Mouse (Mus musculus) hindbrain, embryonic 12.5 days (tissue): ENCODE results near the gene Ppp2r5a. TPM values are rescaled to one million over a fixed set of nuclear protein-coding genes. Genes with fewer than 3 reads are reported as not detected.
"Not testable (repeated sequence)": the region's sequence is repeated elsewhere in the genome, so short reads cannot be mapped to it uniquely, and the experiment has no call there.

Experiments used
- ATAC-seq: fragments of 200-750 bp; cut with Nextera tagmentation; 2 replicates; pipeline ENCODE4 v1.8.0; 2017; ENCODE audit warnings: moderate TSS enrichment; ENCODE audit not compliant: low FRiP score
- H3K27ac ChIP-seq: fragments of 300-500 bp; sonication (generic); 2 replicates; pipeline ENCODE4 v1.5.1; 2016; ENCODE audit warnings: mild to moderate bottlenecking
- H3K27me3 ChIP-seq: fragments of 300-500 bp; sonication (generic); 2 replicates; pipeline ENCODE4 v1.6.1; 2016; ENCODE audit warnings: mild to moderate bottlenecking
- H3K36me3 ChIP-seq: fragments of 300-500 bp; sonication (generic); 2 replicates; pipeline ENCODE4 v1.6.1; 2016; ENCODE audit warnings: mild to moderate bottlenecking
- H3K4me1 ChIP-seq: fragments of 300-500 bp; sonication (generic); 2 replicates; pipeline ENCODE4 v1.6.1; 2016
- H3K4me2 ChIP-seq: fragments of 300-500 bp; sonication (generic); replicated peaks from 2 replicates; pipeline ENCODE4 v1.6.1; 2016; ENCODE audit warnings: mild to moderate bottlenecking
- H3K4me3 ChIP-seq: fragments of 300-500 bp; sonication (generic); 2 replicates; pipeline ENCODE4 v1.5.1; 2016; ENCODE audit warnings: mild to moderate bottlenecking
- H3K9ac ChIP-seq: fragments of 300-500 bp; sonication (generic); 2 replicates; pipeline ENCODE4 v1.6.1; 2016; ENCODE audit warnings: mild to moderate bottlenecking, moderate library complexity
- H3K9me3 ChIP-seq: fragments of 300-500 bp; sonication (generic); replicated peaks from 2 replicates; pipeline ENCODE4 v1.6.1; 2016; ENCODE audit warnings: mild to moderate bottlenecking
- WGBS: fragments of 180-500 bp; shearing (Covaris S2); methylation state at CpG from one replicate; pipeline ENCODE4 v1.1.7; 2016; 5-methylcytosine and 5-hydroxymethylcytosine counted together
- polyA plus RNA-seq: library from polyadenylated mRNA; unstranded; fragments of >200 nt; fragmentation: Nextera tagmentation; extraction: Ambion mirVana; gene quantifications from 2 replicates; pipeline ENCODE4 v1.2.1, GENCODE M21; 2016

The Ppp2r5a gene
- polyA plus RNA-seq, 1 experiment from 2014 or later: 14.9 TPM

DNA sequence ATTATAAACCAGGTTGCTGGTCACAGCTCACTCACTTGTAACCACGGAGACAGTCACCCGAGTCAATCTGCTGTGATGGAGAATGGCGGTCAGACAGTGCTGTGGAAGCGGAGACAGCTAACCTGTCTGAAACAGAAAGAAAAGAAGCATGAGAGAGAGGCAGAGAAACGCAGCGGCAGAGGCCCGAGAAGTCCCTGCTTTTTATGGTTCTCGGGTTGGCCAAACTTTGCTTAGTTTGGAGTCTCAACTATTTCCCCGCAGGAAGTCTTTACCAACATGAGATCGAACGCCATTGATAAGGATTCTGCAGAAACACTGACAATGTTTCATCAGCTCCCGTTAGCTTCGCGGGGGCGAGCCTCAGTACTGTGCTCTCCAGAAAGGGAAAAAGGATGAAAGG, 29.0 kb upstream of the Ppp2r5a start:
- H3K27me3 ChIP-seq: no peaks in the 10 kb centered on the region
- 82% methylated on average over 15 of the region's 15 CpGs for WGBS
- H3K9ac ChIP-seq: no peak overlapping the region
- no peak for ATAC-seq
- H3K36me3 ChIP-seq: no peaks in the 10 kb centered on the region
- no peak overlapping the region for H3K4me3 ChIP-seq
- no peak overlapping the region for H3K27ac ChIP-seq
- H3K9me3 ChIP-seq: no peaks in the 10 kb centered on the region
- no peak overlapping the region for H3K4me2 ChIP-seq
- peaks cover 9% of the 10 kb centered on the region for H3K4me1 ChIP-seq

DNA sequence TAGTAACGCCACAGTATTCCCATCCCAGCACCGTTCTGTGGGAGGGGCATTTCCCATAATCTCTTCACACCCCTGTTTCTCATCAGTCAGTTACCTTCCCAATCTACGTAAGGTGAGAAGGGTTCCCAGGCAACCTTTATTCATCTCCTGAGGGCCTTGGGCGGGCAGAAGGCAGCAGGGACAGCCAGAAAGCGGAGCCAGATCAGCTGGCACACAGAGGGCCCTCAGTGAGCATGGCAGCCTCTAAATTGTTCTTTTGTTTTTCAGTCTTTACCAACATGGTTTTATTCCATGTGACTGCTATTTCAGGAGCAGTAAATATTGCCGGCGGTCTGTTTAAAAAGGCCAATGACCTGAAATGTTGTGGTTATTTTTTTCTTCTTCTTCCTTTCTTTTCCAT, 27.0 kb upstream of the Ppp2r5a start:
- Histone ChIP-seq H3K27me3 (no peaks in the 10 kb centered on the region), H3K9me3 (no peaks in the 10 kb centered on the region), H3K27ac (no peak overlapping the region), H3K4me3 (no peak overlapping the region), H3K4me2 (no peak overlapping the region), H3K36me3 (no peaks in the 10 kb centered on the region), H3K4me1 (no peaks in the 10 kb centered on the region), H3K9ac (no peak overlapping the region)
- WGBS: 76% methylated on average over 7 of the region's 7 CpGs
- ATAC-seq: no peak

DNA sequence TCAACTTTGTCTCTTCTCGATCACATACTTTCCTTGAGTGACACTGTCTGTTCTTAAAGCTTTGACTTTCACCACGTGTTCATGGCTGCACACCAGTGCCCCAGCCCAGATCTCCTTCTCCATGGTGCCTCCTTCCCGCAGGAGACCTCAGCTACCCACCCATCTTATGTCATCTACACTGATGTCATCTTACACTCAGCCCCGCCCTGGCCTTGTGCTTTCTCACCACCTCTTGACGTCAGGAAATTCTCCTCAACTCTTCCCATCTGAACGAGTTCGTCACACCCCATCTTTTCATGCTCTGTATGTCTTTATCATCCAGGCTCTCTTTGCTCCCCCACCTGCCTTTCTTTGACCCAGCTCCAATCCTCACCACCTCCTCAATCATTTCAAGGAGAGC, 22.8 kb upstream of the Ppp2r5a start:
- Histone ChIP-seq H3K9me3 (no peaks in the 10 kb centered on the region), H3K4me2 (no peak overlapping the region), H3K4me3 (no peak overlapping the region), H3K9ac (no peak overlapping the region), H3K36me3 (no peaks in the 10 kb centered on the region), H3K27me3 (no peaks in the 10 kb centered on the region), H3K4me1 (no peaks in the 10 kb centered on the region), H3K27ac (no peak overlapping the region)
- WGBS: 76% methylated on average over 7 of the region's 7 CpGs
- no peak for ATAC-seq

DNA sequence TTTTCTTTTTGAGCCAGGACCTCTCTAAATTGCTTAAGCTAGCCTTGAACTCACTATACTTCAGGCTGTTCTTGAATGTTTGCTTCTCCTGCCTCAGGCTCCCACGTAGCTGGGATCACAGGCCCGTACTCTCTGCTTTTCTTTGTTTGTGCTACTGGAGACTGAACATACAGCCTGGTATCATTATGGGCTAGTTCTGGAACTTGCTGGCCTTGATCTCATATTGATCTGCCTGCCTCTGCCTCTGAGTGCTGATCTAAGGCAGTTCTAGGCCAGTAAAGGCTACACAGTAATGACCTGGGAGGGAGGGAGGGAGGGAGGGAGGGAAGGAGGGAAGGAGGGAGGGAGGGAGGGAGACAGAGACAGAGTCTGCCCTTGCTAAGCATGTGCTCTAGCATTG, 20.1 kb upstream of the Ppp2r5a start:
- WGBS: 74% methylated on average over 2 of the region's 2 CpGs
- no peak for ATAC-seq

DNA sequence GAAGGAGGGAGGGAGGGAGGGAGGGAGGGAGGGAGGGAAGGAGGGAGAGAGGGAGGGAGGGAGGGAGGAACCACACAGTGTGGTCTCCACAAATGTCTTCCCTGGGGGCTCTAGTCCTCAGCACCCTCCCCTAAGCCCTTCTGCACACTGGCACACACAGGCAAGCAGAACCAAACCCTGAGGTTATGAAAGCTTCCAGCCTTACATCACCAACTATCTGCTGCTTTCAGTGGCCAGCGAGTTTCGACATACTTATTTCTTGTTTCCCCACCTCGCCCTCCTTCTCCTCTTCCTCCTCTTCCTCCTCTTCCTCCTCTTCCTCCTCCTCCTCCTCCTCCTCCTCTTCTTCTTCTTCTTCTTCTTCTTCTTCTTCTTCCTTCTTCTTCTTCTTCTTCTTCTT, 19.6 kb upstream of the Ppp2r5a start:
- not testable (repeated sequence) for H3K27me3 ChIP-seq, H3K4me1 ChIP-seq, H3K27ac ChIP-seq, ATAC-seq, H3K4me3 ChIP-seq, H3K36me3 ChIP-seq, H3K9me3 ChIP-seq, H3K4me2 ChIP-seq, H3K9ac ChIP-seq
- WGBS: 70% methylated on average over 3 of the region's 3 CpGs

More for the DNA sequence above, 20.1 kb upstream of the Ppp2r5a start:
- Histone ChIP-seq H3K4me1 (no peaks in the 10 kb centered on the region), H3K27ac (no peak overlapping the region), H3K4me3 (no peak overlapping the region), H3K27me3 (no peaks in the 10 kb centered on the region), H3K9ac (no peak overlapping the region), H3K4me2 (no peak overlapping the region), H3K36me3 (no peaks in the 10 kb centered on the region), H3K9me3 (no peaks in the 10 kb centered on the region)

DNA sequence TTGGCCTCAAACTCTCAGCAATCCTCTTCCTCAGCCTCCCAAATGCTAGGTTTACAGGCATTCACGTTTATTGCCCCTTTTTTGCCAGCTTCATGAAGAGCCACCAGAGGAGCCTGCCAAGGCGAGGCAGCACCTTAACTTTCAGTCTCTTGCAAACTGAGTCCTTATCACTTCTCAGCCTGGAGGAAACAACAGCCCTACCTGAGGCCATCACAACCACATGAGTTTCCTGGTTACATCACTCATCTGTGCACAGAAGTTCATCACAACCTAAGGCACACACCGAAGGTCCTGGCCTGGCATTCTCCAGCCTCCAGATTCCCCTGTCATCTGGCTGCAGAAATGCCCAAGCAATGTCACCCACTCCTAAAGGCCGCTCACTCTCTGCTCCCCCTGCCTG, 19.1 kb upstream of the Ppp2r5a start:
- Histone ChIP-seq H3K27me3 (no peaks in the 10 kb centered on the region), H3K4me3 (no peak overlapping the region), H3K36me3 (no peaks in the 10 kb centered on the region), H3K9ac (no peak overlapping the region), H3K4me2 (no peak overlapping the region), H3K27ac (no peak overlapping the region), H3K4me1 (no peaks in the 10 kb centered on the region), H3K9me3 (no peaks in the 10 kb centered on the region)
- 66% methylated on average over 4 of the region's 4 CpGs for WGBS
- ATAC-seq: no peak

DNA sequence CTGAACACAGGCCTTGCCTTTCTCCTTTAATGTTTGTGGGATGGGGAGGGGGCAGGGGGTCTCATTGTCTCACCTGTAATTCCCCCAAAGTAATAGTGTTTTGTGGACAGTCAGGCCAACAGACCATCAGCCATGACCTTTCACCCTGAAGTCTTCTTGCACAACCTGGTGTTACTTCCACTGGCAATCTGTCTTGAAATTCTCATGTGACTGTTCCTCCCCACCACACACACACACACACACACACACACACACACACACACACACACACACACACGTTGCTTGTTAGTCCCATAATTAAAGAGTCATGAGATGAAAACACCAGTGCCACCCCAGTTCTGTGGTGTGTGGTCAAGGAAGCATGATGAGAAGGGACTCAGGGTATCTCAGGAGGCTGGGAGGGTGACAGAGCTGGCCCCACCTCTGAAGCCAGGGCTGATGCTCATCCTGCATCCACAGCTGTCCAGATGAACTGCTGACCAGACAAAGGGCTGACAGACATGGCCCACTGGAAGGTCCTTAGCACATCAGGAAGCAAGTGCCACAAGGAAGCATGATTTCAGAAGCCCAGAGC, 18.4 kb upstream of the Ppp2r5a start:
- Histone ChIP-seq H3K9ac (no peak overlapping the region), H3K36me3 (no peaks in the 10 kb centered on the region), H3K4me2 (no peak overlapping the region), H3K9me3 (no peaks in the 10 kb centered on the region), H3K27me3 (no peaks in the 10 kb centered on the region), H3K4me3 (no peak overlapping the region), H3K27ac (no peak overlapping the region), H3K4me1 (peaks cover 4% of the 10 kb centered on the region; the same call in 1 of the 2 replicates)
- no peak for ATAC-seq
- 85% methylated on average over 1 of the region's 1 CpGs for WGBS

DNA sequence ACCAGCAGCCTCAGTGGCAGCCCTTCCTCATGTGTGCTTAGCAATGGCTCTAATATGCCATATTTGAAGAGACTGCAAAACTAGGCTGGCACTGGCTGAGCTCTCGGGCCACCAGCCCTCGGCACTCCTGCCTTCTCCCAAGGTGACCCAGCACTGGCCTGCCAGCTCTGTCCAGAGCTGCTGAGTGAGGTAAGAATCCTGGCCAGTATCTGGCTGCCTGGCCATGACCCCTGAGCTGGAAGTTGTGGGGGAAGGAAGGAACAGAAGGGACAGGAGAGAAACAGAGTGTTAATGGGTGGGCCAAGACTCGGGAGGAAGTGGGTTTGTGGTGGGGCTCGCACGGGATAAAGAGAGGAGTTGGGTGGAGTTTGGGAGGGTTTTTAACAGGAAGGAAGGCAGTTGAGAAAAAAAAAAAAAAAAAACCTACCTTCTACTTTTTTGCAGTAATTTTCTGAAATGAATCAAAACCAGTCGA, 17.9 kb upstream of the Ppp2r5a start:
- ATAC-seq: no peak
- WGBS: 64% methylated on average over 6 of the region's 6 CpGs

DNA sequence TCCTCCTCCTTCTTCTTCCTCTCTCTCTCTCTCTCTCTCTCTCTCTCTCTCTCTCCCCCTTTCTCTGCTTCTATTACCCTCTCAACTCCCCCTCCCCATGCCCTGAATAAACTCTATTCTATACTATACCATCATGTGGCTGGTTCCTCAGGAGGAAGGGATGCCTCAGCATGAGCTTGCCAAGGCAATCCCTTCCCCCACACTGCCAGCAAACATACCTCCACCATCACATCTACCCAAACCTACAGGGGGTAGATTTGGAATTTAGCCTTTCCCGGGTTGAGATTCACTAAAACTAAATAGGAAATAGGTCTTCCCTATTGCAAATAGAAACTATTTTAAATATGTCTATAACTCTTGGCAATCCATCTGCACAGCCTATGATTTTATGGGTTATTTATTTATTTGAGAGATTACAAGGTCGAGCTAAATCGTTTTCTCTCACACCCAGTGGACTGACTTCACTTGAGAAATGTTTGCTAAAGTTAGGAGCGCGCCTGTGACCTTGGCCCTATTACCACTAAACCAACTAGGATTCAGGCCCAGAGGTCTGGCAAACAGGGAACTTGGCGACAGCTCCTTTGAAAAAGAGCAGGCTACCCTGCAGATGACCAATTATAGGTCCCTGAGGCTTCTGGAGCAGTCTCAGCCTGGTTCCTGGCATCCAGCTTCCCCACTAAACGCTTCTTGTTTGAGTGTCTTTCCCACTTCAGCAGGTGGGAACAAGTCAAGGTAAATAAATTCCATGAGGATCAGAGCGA, 17.1 kb upstream of the Ppp2r5a start:
- H3K9me3 ChIP-seq: no peaks in the 10 kb centered on the region
- H3K4me3 ChIP-seq: no peak overlapping the region
- no peak overlapping the region for H3K4me2 ChIP-seq
- no peak for ATAC-seq
- 45% methylated on average over 8 of the region's 8 CpGs for WGBS
- no peaks in the 10 kb centered on the region for H3K27me3 ChIP-seq
- peaks cover 6% of the 10 kb centered on the region; the same call in 1 of the 2 replicates for H3K4me1 ChIP-seq
- no peak overlapping the region for H3K27ac ChIP-seq
- no peak overlapping the region for H3K9ac ChIP-seq
- H3K36me3 ChIP-seq: no peaks in the 10 kb centered on the region

More for the DNA sequence above, 17.9 kb upstream of the Ppp2r5a start:
- no peaks in the 10 kb centered on the region for H3K27me3 ChIP-seq
- H3K4me1 ChIP-seq: peaks cover 6% of the 10 kb centered on the region; the same call in 1 of the 2 replicates
- H3K9ac ChIP-seq: no peak overlapping the region
- no peak overlapping the region for H3K27ac ChIP-seq
- no peaks in the 10 kb centered on the region for H3K36me3 ChIP-seq
- H3K4me3 ChIP-seq: no peak overlapping the region
- H3K4me2 ChIP-seq: no peak overlapping the region
- H3K9me3 ChIP-seq: no peaks in the 10 kb centered on the region

DNA sequence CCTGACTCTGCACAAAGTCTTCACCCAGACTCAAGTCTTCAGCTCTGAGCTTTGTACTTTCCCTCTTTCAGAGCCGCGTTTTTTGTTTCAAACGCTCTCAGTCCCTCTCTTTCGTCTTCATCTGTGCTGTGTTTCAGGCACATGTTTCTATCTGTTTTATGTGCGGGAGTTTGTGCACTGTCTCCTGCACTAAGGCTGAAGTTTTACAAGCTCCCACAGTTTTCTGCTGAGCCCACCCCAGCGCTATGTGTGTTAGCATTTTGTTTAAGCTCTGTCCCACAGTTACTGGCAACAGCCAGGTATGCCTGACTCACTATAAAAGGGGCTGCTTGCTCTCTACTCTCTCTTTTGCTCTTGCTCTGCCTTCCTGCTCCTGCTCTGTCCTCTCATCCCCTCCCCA, 16.3 kb upstream of the Ppp2r5a start:
- Histone ChIP-seq H3K27me3 (no peaks in the 10 kb centered on the region), H3K27ac (no peak overlapping the region), H3K4me1 (peaks cover 6% of the 10 kb centered on the region; the same call in 1 of the 2 replicates), H3K4me3 (no peak overlapping the region), H3K9me3 (no peaks in the 10 kb centered on the region), H3K36me3 (no peaks in the 10 kb centered on the region), H3K4me2 (no peak overlapping the region), H3K9ac (no peak overlapping the region)
- no peak for ATAC-seq
- WGBS: 59% methylated on average over 6 of the region's 6 CpGs

DNA sequence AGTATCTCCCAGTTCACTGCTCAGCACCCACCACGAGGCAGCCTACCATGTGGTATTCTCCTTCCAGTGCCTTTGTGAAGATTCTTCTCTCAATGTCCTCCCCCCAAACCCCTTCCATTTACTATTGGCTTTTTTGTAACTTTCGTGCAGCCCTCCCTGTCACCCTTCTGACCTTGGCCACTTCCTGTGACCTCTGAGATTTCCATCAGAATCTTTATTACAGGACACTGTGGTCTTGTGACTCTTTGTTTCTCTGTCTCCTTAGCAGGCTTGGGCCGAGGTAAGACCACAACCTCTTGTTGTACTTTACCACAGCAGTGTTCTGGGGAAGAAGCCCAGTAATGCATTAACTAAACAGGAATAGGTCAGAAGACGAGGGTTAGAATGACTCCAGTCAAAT, 15.9 kb upstream of the Ppp2r5a start:
- no peaks in the 10 kb centered on the region for H3K36me3 ChIP-seq
- H3K9me3 ChIP-seq: no peaks in the 10 kb centered on the region
- peaks cover 6% of the 10 kb centered on the region; the same call in 1 of the 2 replicates for H3K4me1 ChIP-seq
- H3K27me3 ChIP-seq: no peaks in the 10 kb centered on the region
- no peak overlapping the region for H3K9ac ChIP-seq
- H3K4me3 ChIP-seq: no peak overlapping the region
- H3K4me2 ChIP-seq: no peak overlapping the region
- no peak overlapping the region for H3K27ac ChIP-seq
- ATAC-seq: no peak
- 52% methylated on average over 4 of the region's 4 CpGs for WGBS

DNA sequence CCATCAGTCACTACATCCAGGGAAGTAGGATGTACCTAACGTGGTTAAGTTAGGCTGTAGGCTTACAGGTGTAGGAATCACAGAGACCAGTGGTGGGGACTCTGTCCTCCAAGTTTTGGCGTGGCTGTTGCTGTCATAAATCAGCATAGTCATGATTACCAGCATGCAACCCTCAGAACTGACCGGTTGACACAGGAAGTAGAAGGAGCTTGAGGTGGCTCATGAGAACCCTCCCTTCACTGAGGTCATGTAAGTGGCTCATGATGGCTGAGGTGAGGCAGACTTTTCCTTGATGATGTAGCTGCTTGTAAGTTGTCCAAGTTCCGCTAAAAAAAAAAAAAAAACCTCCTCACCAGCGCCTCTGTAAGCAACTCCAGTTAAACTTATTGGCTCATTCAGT, 14.0 kb upstream of the Ppp2r5a start:
- Histone ChIP-seq H3K4me2 (no peak overlapping the region), H3K27ac (no peak overlapping the region), H3K4me3 (no peak overlapping the region), H3K36me3 (no peaks in the 10 kb centered on the region), H3K4me1 (peaks cover 6% of the 10 kb centered on the region; the same call in 1 of the 2 replicates), H3K9ac (no peak overlapping the region), H3K27me3 (no peaks in the 10 kb centered on the region), H3K9me3 (no peaks in the 10 kb centered on the region)
- no peak for ATAC-seq
- WGBS: 76% methylated on average over 5 of the region's 5 CpGs

DNA sequence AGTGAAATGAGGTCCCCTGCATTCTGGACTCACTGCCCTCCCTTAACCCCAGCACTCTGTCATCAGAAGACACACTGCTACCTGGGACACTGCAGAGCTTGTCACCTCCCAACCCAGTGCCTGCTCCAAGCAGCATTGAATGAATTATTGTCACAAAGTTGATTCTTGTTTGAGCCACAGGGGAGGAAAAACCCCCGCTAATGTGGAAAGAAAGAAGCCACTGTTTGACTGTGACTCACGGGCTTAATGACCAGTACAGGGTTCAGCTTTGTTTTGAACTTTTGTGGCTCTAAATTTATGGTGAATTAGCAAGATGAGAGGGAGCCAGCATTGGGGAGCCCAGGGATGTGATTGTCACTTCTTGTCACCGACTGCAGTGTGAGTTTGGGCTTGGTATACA, 13.5 kb upstream of the Ppp2r5a start:
- no peaks in the 10 kb centered on the region for H3K27me3 ChIP-seq
- ATAC-seq: no peak
- H3K36me3 ChIP-seq: no peaks in the 10 kb centered on the region
- H3K4me1 ChIP-seq: peaks cover 6% of the 10 kb centered on the region; the same call in 1 of the 2 replicates
- H3K4me3 ChIP-seq: no peak overlapping the region
- H3K27ac ChIP-seq: no peak overlapping the region
- WGBS: 29% methylated on average over 3 of the region's 3 CpGs
- no peak overlapping the region for H3K9ac ChIP-seq
- no peaks in the 10 kb centered on the region for H3K9me3 ChIP-seq
- no peak overlapping the region for H3K4me2 ChIP-seq
